Comparison of ENCODE assay signal across 25 mouse cellular contexts in genomic region chr4:76262727-76263126, GRCm38 (mm10).
"Had no signal": no experiment of that assay in that cellular context is flagged by ENCODE, and none has a peak within 500 bp of the region (broad histone marks: within the 10 kb centered on the region; RNA-seq: fewer than 3 reads in every experiment).

No protein-coding gene starts in this region.

- H3K4me2 ChIP-seq: embryonic facial prominence, embryonic 12.5 days; embryonic facial prominence, embryonic 13.5 days; embryonic facial prominence, embryonic 15.5 days; forebrain, embryonic 12.5 days; forebrain, embryonic 13.5 days; forebrain, embryonic 15.5 days had no signal

- DNase-seq: cerebellum, adult 2 months; cerebellum, adult 8-10 months; cerebellum, postnatal 25 days; cerebellum, postnatal 36 days; embryo, embryonic 11 days; forebrain, postnatal 0 days; gastrocnemius, adult 2 months; gastrocnemius, postnatal 10 days; gastrocnemius, postnatal 14 days; gastrocnemius, postnatal 25 days; gastrocnemius, postnatal 36 days; heart, adult 11 months; heart, adult 18-20 months; heart, adult 2 months had no signal

- H3K9me3 ChIP-seq: embryonic facial prominence, embryonic 10.5 days; embryonic facial prominence, embryonic 12.5 days; embryonic facial prominence, embryonic 13.5 days; embryonic facial prominence, embryonic 15.5 days; forebrain, embryonic 10.5 days; forebrain, embryonic 12.5 days; forebrain, embryonic 13.5 days; forebrain, embryonic 15.5 days had no signal

- H3K36me3 ChIP-seq: embryonic facial prominence, embryonic 10.5 days; embryonic facial prominence, embryonic 12.5 days; embryonic facial prominence, embryonic 13.5 days; embryonic facial prominence, embryonic 15.5 days; forebrain, embryonic 10.5 days; forebrain, embryonic 12.5 days; forebrain, embryonic 15.5 days had no signal

- H3K27ac ChIP-seq: embryonic facial prominence, embryonic 10.5 days; embryonic facial prominence, embryonic 12.5 days; embryonic facial prominence, embryonic 13.5 days; embryonic facial prominence, embryonic 15.5 days; forebrain, embryonic 10.5 days; forebrain, embryonic 12.5 days; forebrain, embryonic 13.5 days; forebrain, embryonic 15.5 days; gastrocnemius, adult 2 months; heart, adult 2 months had no signal

- H3K27me3 ChIP-seq: embryonic facial prominence, embryonic 12.5 days; embryonic facial prominence, embryonic 13.5 days; embryonic facial prominence, embryonic 15.5 days; forebrain, embryonic 12.5 days; forebrain, embryonic 13.5 days; forebrain, embryonic 15.5 days had no signal

- H3K4me3 ChIP-seq: embryonic facial prominence, embryonic 10.5 days; embryonic facial prominence, embryonic 12.5 days; embryonic facial prominence, embryonic 13.5 days; embryonic facial prominence, embryonic 15.5 days; erythroblast, embryonic 14.5 days; forebrain, embryonic 10.5 days; forebrain, embryonic 12.5 days; forebrain, embryonic 13.5 days; forebrain, embryonic 15.5 days; gastrocnemius, adult 2 months; heart, adult 2 months had no signal

- H3K9ac ChIP-seq: embryonic facial prominence, embryonic 12.5 days; embryonic facial prominence, embryonic 13.5 days; embryonic facial prominence, embryonic 15.5 days; forebrain, embryonic 12.5 days; forebrain, embryonic 13.5 days; forebrain, embryonic 15.5 days; forebrain, postnatal 0 days had no signal

- ATAC-seq: forebrain, embryonic 13.5 days; forebrain, embryonic 14.5 days; forebrain, embryonic 15.5 days; forebrain, embryonic 16.5 days; forebrain, postnatal 0 days had no signal
